Mouse (Mus musculus) adipocyte (in vitro differentiated cells): ENCODE results near the gene Thap7.
"Not testable (repeated sequence)": the region's sequence is repeated elsewhere in the genome, so short reads cannot be mapped to it uniquely, and the experiment has no call there.

ENCODE experiments used
- DNase-seq: peaks from one replicate; pipeline ENCODE4 v3.0.0-alpha.2; 2016; ENCODE audit warnings: low spot score

Thap7 gene

GRCm38 (mm10) chr16:17530640-17531288 lies at the start of gene Thap7:
Gene Thap7 (minus strand): TSS chr16:17531136.
- DNase-seq = peak; percentile 99

GRCm38 (mm10) chr16:17576825-17577215 lies 45.9 kb upstream of the Thap7 start:
- no peak for DNase-seq

- no peak for DNase-seq
These were observed 45.2 kb upstream of the Thap7 start for GRCm38 (mm10) chr16:17575870-17576824.

GRCm38 (mm10) chr16:17566186-17566585 lies 35.2 kb upstream of the Thap7 start:
- no peak for DNase-seq

GRCm38 (mm10) chr16:17564771-17565170 lies 33.8 kb upstream of the Thap7 start:
- DNase-seq = no peak

GRCm38 (mm10) chr16:17564221-17564620 lies 33.3 kb upstream of the Thap7 start:
- DNase-seq = no peak

GRCm38 (mm10) chr16:17563580-17563979 lies 32.6 kb upstream of the Thap7 start:
- DNase-seq = no peak

GRCm38 (mm10) chr16:17561751-17562208 lies 30.8 kb upstream of the Thap7 start, which contains the start of gene P2rx6:
Gene P2rx6 (plus strand): TSS chr16:17561885.
- DNase-seq = peak; percentile 61

GRCm38 (mm10) chr16:17561128-17561750 lies 30.3 kb upstream of the Thap7 start, which contains the start of gene Lrrc74b:
Gene Lrrc74b (minus strand): TSS chr16:17561247.
- no peak for DNase-seq

GRCm38 (mm10) chr16:17559396-17560027 lies 28.6 kb upstream of the Thap7 start:
- DNase-seq = no peak

GRCm38 (mm10) chr16:17558811-17559210 lies 27.9 kb upstream of the Thap7 start:
- DNase-seq = no peak

- DNase-seq = peak; percentile 76
These were observed 27.1 kb upstream of the Thap7 start for GRCm38 (mm10) chr16:17557947-17558480.

GRCm38 (mm10) chr16:17556907-17557306 lies 26.0 kb upstream of the Thap7 start:
- DNase-seq = no peak

- no peak for DNase-seq
These were observed 25.2 kb upstream of the Thap7 start for GRCm38 (mm10) chr16:17556180-17556579.

GRCm38 (mm10) chr16:17554702-17555101 lies 23.8 kb upstream of the Thap7 start:
- not testable (repeated sequence) for DNase-seq

GRCm38 (mm10) chr16:17553910-17554685 lies 23.2 kb upstream of the Thap7 start:
- DNase-seq = no peak

GRCm38 (mm10) chr16:17552837-17553236 lies 21.9 kb upstream of the Thap7 start:
- no peak for DNase-seq

- peak; percentile 19 for DNase-seq
These were observed 11.7 kb upstream of the Thap7 start for GRCm38 (mm10) chr16:17542632-17543031.

GRCm38 (mm10) chr16:17536584-17536983 lies 5.6 kb upstream of the Thap7 start:
- DNase-seq = no peak

- DNase-seq = no peak
These were observed 1.9 kb upstream of the Thap7 start for GRCm38 (mm10) chr16:17532676-17533329.
